Mouse (Mus musculus) urinary bladder, postnatal 25 days (tissue): ENCODE results near the gene Kdm5a.

Source experiments
- DNase-seq: peaks from one replicate; pipeline ENCODE4 v3.0.0; 2022; ENCODE audit warnings: low spot score

Gene Kdm5a

DNA sequence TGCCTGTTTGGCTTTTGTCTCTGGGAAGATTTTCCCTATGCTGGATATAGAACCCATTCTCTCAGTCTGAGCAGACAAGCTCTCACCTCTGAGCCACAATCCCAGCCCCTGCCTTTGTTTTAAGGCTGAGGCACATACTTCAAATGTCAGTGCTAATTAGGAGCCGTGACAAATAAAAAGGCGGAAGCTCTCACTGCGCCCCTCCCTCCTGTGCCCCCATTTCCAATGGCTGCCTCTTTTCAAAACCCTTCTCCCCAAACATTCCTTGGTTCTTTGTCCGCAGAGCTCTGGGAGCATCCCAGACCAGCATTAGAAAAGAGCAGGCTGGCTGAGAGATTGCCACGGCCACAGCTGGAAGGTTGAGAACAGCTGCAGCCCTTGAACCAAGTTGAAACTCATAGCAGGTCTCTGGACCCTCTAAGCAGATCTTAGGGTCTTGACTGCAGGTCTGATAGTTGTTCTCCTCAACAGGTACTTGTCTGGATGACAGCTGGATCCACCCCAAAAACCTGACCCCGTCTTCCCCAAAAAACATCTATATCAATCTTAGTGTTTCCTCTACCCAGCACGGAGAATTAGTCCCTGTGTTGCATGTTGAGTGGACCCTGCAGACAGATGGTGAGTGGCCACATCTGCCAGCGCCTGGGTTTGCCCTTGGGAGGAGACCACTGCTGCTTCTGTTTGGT lies 108.7 kb downstream of the Kdm5a start:
- no peak for DNase-seq

DNA sequence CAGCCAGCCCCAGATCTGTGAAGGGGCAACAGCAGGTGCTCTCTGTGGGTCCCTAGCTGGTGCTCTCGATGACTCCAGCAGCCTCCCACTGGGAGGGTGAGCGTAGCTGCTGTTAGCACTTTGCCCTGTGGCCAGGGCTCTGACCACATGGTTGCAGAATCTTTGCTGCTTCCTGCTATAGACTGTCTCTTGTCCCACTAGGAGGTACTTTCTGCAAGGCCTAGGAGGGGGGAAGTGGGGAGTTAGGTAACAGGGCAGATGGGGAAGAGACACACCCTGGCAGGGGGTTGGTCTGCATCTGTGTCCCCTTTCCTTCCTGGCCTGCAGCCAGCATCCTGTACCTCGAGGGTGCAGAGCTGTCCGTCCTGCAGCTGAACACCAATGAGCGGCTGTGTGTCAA lies 109.5 kb downstream of the Kdm5a start:
- DNase-seq: no peak

DNA sequence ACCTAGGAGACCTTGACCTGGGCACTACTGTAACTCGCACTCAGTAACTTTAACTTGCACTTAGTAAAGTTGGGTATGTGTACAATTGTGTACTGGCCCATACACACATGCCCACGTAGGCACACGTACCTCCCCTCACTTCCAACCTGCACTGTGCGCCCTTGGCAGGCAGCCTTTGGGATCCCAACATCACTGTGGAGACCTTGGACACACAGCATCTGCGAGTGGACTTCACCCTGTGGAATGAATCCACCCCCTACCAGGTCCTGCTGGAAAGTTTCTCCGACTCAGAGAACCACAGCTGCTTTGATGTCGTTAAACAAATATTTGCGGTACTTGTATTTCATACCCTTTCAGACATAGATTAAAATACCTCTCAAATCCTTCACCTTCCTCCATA lies 111.4 kb downstream of the Kdm5a start:
- DNase-seq: no peak

DNA sequence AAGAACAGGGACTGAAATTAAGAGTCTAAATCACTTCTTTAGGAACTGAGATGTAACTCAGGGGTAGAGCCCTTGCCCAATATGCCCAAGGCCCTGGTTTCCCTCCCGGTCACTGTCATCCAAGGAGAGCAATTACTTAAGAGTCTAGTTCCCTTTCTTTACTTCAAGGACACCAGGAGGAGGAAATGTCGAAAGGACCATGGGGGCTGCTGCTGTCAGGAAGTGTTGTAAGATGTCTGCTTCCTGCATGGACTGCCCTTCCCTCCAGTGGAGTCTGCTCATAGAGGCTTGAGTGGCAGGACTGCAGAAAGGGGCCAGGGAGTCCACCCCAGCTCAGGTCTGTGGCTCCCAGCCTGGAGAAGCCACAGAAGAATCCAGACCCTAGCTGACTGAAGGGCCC lies 115.4 kb downstream of the Kdm5a start:
- DNase-seq: no peak

DNA sequence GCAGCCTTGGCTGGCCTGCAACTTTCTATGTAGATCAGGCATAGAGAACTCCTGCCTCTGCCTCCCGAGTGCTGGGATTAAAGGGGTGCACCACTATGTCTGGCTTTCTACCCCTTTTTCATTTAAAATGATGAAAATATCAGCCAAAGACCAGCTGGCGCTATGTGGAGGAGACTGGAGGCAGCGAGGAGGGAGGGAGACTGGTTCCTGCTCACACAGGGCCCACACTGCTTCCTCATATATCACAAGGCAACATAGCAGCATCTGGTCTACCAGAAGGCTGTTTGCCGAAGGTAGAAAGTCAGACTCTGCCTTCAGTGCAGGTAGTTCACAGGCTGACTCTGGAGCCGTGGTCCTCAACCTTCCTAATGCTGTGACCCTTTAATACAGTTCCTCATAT lies 116.4 kb downstream of the Kdm5a start:
- no peak for DNase-seq

DNA sequence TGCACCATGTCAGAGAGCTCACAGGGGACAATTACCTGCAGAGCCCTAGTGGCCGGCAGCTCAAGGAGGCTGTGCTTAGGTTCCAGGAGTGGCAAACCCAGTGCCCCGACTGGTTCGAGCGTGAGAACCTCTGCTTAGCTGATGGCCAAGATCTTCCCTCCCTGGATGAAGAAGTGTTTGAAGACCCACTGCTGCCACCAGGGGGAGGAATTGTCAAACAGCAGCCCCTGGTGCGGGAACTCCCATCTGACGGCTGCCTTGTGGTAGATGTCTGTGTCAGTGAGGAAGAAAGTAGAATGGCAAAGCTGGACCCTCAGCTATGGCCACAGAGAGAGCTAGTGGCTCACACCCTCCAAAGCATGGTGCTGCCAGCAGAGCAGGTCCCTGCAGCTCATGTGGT lies 117.6 kb downstream of the Kdm5a start:
- no peak for DNase-seq

DNA sequence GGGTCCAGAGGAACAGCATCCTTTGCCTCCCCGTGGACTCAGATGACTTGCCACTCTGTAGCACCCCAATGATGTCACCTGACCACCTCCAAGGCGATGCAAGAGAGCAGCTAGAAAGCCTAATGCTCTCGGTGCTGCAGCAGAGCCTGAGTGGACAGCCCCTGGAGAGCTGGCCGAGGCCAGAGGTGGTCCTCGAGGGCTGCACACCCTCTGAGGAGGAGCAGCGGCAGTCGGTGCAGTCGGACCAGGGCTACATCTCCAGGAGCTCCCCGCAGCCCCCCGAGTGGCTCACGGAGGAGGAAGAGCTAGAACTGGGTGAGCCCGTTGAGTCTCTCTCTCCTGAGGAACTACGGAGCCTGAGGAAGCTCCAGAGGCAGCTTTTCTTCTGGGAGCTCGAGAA lies 118.1 kb downstream of the Kdm5a start:
- DNase-seq: no peak

DNA sequence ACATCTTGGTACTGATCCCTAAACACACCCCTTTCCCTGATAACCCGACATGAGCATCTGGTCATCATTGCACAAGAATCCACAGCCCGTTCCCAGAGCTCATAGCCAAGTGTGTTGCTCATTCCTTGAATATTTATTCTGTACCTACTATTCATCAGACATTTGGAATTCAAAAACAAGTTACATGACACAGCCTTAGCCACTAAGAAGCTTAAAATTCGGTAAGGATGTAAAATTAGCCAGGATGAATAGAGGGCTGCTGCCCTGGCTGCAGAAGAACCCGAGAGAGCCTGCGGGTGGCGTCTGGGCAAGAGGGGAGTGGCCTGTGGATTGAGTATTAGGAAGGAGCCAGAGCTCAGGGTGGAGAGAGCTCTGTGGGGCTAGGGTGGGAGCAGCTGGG lies 118.8 kb downstream of the Kdm5a start:
- no peak for DNase-seq

DNA sequence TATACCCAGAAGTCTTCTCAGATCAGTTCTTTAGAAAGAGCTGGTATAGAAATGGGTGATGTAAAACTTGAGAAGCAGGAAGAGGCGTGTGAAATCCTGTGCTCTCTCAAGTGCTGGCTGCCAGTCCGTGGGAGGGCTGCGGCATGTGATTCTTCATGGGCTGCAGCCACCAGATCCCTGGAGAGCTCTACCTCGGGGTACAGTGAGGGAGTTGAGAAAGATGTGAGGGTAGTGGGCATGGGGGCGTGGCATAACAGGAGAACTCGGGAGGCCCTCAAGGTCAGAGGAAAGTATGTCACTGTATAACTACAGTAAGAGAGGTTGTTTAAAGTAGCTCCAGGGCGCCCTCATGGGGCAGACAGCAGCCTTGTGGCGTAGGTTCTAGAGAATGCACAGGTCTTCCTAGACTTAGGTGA lies 119.3 kb downstream of the Kdm5a start:
- DNase-seq: no peak

DNA sequence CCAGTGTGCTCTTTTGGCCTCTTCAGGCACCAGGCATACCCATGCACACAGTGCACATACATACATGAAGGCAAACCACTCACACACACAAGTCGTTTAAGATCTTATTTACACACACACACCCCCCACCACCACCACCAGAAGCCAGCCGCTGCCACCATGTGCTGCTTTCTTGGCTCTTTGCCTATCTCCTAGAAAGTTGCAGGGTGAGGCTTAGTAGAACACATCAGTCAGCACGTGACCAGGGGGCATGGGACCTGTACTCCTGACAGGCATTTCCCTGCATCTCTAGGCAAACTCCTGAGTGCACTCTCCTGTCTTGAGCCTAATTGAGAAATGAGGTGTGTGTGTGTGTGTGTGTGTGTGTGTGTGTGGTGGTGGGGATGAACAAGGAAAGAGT lies 121.1 kb downstream of the Kdm5a start:
- DNase-seq: no peak

DNA sequence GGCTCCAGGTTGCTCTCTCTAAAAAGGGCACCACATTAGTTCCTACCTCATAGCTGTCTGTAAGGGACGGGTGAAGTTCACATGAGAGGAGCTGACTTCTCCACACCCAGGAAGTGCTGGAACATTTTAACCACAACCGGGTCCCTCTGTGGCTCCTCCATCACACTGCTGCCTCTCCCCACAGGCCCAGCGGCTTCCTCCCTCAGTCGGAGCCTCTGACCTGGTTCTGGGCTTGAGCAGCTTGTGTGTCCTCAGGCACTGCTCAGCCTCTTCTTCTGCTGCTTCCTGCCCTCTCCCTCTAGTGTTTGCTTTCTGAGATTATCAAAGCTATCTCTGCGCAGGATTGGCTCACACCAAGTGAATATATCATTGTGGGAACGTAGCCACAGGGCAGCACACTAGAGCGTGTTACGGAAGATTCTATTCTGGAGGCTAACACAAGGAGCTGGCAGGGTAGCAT lies 122.2 kb downstream of the Kdm5a start:
- DNase-seq: no peak

DNA sequence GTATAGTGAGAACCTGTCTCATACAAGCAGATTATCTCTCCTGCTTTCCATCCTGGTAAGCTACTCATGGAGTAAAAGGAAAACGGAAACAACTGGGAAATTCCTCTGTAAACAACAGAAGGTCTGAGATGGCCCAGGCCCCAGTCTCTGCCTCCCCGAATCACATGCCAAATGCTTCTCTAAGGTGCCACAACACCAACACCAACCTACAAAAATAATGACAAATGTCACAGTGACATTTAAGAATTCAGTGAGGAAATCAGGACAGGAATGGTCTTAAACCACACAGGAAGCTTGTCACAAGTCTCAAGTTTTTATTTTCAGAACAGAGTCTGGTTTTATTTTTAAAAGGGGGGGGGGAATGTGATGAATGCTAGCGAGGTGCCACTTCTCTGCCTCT lies 124.7 kb downstream of the Kdm5a start:
- DNase-seq: no peak

DNA sequence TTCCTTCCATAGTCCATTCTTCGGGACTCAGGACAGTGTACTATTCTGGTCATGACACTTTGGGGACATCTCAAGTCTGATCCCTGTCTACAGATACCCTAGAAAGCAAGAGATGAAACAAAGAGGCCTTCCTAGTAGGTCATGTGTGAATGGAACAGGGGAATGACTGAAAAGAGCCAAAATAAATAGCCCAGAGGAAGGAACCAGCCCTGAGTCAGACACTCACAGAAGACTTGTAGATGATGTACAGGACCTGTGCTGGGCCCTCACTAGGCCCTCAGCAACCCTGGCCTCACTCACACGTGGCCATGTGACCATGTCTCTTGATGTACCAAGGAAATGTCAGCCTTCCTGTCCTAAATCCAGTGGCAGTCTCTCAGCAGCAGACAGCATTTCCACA lies 125.5 kb downstream of the Kdm5a start:
- DNase-seq: no peak

DNA sequence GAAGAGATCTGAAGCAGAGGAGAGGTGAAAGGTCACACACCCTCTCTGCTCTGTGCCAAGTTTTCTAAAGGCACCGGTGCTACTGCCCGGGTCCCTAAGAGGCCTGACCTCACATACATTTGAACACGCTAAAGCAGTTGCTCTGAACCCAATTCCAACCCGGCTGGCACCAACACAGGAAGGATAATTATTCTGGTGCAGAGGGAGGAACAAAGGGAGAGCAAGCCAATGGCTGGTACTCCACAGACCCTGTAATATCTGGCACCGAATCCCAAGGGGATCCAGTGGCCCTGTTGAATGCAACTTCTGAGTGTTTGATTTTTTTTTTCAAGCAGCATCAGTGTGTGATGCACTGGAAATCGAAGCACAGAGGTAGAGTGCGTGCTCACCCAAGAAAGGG lies 127.1 kb downstream of the Kdm5a start:
- no peak for DNase-seq

DNA sequence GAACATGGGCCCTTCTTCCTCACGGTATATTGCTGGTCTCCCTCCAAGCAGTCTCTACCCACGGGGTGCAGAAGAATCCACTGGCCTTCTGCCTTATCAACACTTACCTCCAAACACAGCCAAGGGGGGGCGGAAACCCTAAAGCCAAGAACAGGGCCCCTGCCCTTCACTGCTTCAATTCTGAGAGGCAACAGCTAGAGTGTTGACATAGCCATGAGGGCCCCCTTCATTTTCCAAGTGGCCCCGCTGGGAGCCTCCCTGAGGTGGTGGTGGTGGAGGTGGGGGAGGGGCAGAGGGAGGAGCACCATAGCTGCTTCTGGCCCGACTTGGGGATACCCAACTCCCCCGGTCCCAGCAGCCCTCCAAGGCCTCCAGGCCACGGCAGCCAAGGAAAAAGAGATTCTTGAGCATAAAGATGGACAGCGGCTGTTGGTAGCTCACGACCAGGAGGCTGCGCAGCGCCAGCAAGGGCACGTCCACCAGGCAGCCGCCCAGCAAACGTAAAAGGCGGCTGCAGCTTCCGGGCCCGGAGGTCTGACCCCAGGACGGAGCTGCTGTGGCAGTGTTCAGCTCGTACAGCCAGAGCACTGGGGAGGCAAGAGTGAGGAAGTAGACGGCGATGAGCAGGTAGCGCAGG lies 128.1 kb downstream of the Kdm5a start:
- DNase-seq: no peak

DNA sequence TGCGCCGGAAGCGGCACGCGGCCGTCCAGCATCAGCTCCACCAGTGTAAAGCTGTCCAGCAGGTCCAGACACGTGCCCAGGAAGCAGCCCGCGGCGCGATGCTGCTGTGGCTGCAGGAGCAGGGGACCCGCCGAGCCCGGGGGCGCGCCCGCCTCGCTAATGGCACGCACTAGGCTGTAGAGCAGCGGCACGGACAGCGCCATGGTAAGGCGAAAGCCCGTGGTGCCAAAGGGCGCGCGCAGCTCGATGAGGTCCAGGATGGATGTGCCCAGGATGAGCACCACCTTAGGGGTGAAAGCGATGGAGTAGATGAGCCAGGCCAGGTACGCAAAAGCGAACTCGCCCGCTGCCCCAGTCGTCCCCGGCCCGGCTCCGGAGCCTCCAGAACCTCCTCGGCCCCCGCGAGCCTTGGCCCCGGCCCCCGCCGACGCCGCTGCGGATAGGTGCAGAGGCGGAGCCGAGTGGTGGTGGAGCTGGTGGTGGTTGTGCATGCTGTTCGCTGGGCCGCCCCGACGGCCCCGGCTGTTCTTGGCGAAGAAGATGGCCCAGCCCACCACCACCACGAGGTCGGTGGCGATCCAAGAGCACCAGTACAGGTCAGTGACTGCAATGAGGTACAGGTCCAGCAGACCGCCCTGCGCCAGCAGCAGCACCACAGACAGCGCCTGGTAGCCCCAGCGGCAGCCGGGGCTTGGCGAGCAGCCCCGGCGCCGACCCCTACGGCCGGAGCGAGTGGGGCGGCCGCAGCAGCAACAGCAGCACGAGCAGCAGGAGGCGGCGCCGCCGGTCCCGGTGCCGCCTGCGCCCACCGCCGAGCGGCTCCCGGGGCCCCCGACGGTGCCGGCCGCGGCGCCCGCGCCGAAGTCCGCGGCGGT lies 128.8 kb downstream of the Kdm5a start:
- no peak for DNase-seq

DNA sequence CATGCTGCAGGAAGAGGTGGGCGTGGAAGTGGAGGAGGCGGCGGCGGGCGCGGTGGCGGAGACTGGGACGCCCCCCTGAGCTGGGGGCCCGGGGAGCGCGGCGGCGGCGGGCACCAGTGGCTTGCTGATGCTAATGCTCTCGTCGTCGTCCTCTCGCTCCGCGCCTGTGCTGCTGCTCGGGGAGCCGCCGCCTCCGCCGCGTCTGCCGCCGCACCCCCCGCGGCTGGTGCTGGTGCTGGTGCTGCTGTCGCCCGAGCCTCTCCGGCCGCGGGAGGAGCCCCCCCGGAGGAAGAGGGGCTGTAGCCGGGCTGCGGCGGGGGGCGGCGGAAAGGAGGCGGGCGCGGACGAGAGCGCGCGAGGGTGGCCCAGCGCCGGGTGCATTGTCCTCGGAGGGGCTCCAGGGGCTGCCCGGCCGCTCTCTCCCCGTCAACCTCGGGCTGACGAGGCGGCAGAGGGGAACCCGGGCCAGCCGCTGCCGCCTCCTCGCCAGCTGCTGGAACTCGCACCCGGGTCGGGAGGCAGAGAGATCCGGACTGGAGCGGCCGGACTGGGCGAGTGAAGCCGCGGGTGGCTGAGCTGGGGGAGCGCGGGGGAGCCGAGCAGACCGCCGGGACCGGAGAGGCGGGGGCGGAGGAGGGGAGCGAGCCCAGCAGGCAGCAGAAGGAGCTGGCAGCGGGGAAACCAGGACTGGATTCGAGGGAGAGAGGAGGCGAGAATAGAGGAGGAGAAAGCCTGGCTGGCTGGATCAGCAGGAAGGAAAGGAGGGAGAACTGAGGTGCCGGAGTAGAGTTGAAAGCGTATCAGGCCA lies 129.7 kb downstream of the Kdm5a start, which contains the start of gene Tmem121b:
Gene Tmem121b (minus strand): TSS at position 434 of the 808 bp plus-strand sequence.
- DNase-seq: no peak
